Mouse (Mus musculus) hindbrain, embryonic 14.5 days (tissue): ENCODE measurements around the gene Kif3b. TPM values are rescaled to one million over a fixed set of nuclear protein-coding genes. Genes with fewer than 3 reads are reported as not detected.
"Not testable (repeated sequence)": the region's sequence is repeated elsewhere in the genome, so short reads cannot be mapped to it uniquely, and the experiment has no call there.

ENCODE experiments used
- ATAC-seq: fragments of 200-750 bp; cut with Nextera tagmentation; 2 replicates; pipeline ENCODE4 v1.8.0; 2017; ENCODE audit warnings: moderate number of reproducible peaks, mild to moderate bottlenecking, moderate TSS enrichment, moderate library complexity; ENCODE audit not compliant: low FRiP score
- DNase-seq: peaks from one replicate; pipeline ENCODE4 v3.0.0-alpha.2; 2015; ENCODE audit warnings: low spot score
- H3K27ac ChIP-seq: fragments of 300-500 bp; sonication (generic); 2 replicates; pipeline ENCODE4 v1.5.1; 2014; ENCODE audit warnings: mild to moderate bottlenecking, moderate library complexity
- H3K27me3 ChIP-seq: fragments of 300-500 bp; sonication (generic); 2 replicates; pipeline ENCODE4 v1.6.1; 2014; ENCODE audit warnings: mild to moderate bottlenecking, low read length, mixed read lengths; ENCODE audit not compliant: control insufficient read depth, insufficient read depth
- H3K36me3 ChIP-seq: fragments of 300-500 bp; sonication (generic); replicated peaks from 2 replicates; pipeline ENCODE4 v1.6.1; 2014; ENCODE audit not compliant: control insufficient read depth, insufficient read depth
- H3K4me1 ChIP-seq: fragments of 300-500 bp; sonication (generic); replicated peaks from 2 replicates; pipeline ENCODE4 v1.6.1; 2014; ENCODE audit warnings: antibody characterized with exemption, low read length, mixed read lengths; ENCODE audit not compliant: control insufficient read depth, insufficient read depth
- H3K4me2 ChIP-seq: fragments of 300-500 bp; sonication (generic); replicated peaks from 2 replicates; pipeline ENCODE4 v1.6.1; 2014; ENCODE audit warnings: mild to moderate bottlenecking, moderate library complexity
- H3K4me3 ChIP-seq: fragments of 300-500 bp; sonication (generic); replicated peaks from 2 replicates; pipeline ENCODE4 v1.5.1; 2014; ENCODE audit warnings: mild to moderate bottlenecking, low read length
- H3K9ac ChIP-seq: fragments of 300-500 bp; sonication (generic); 2 replicates; pipeline ENCODE4 v1.6.1; 2014
- H3K9me3 ChIP-seq: fragments of 300-500 bp; sonication (generic); 2 replicates; pipeline ENCODE4 v1.6.1; 2016; ENCODE audit warnings: low read length; ENCODE audit not compliant: control insufficient read depth
- WGBS: fragments of 180-500 bp; shearing (Covaris S2); extraction: QIAGEN DNeasy Blood & Tissue Kit; methylation state at CpG from one replicate; pipeline ENCODE4 v1.1.7; 2014; 5-methylcytosine and 5-hydroxymethylcytosine counted together
- polyA plus RNA-seq: library from polyadenylated mRNA; unstranded; fragments of >200 nt; fragmentation: Nextera tagmentation; extraction: Ambion mirVana; gene quantifications from 2 replicates; pipeline ENCODE4 v1.2.1, GENCODE M21; 2014

Kif3b gene
- polyA plus RNA-seq, 1 experiment from 2014 or later: 17.3 TPM

DNA sequence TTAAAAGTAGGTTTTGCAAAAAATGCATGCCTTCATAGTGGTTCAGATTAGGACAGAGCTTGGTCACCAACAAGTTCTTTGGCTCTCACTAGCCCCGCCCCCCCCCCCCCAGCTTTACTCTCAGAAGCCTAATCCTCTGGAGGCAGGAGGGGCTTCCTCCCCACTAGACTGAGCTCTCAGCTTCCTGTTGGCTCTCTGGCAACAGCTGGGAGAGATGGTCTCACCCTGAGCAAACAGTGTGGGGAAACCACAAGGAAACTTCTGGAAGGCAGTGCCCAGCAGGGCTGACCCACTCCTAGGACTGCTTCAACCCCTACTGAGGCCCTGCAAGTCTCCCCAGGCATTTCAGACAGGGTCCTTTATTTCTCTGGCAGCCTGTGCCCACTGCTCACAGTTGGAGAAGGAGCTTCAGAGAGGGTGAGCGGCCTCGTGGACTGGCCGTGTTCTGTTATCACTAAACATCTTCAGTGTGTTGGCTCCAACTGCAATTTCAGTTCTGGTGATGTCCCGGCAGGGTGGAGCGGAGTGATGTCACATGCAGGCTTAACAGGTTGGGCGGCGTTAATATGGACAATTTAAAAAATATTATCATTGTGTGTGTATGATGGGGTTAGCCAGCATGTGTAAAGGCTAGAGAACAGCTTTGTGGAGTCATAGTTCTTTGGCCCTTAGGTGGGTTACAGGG lies 20.8 kb upstream of the Kif3b start:
- H3K36me3 ChIP-seq: peaks cover 17% of the 10 kb centered on the region
- not testable (repeated sequence) for ATAC-seq, DNase-seq, H3K9ac ChIP-seq, H3K4me3 ChIP-seq, H3K27ac ChIP-seq, H3K4me2 ChIP-seq, H3K27me3 ChIP-seq, H3K9me3 ChIP-seq, H3K4me1 ChIP-seq
- WGBS: 75% methylated on average over 8 of the region's 8 CpGs

GRCm38 (mm10) chr2:153274200-153274918 lies 16.9 kb upstream of the Kif3b start:
- H3K4me1 ChIP-seq, H3K27me3 ChIP-seq, H3K9me3 ChIP-seq, ATAC-seq, H3K4me2 ChIP-seq, H3K36me3 ChIP-seq, H3K9ac ChIP-seq, DNase-seq, H3K4me3 ChIP-seq, H3K27ac ChIP-seq: not testable (repeated sequence)
- 80% methylated on average over 6 of the region's 6 CpGs for WGBS

- H3K4me1 ChIP-seq: no peaks in the 10 kb centered on the region
- DNase-seq (no peak), ATAC-seq (no peak)
- H3K27ac ChIP-seq: no peak overlapping the region
- no peak overlapping the region for H3K4me3 ChIP-seq
- H3K9ac ChIP-seq: no peak overlapping the region
- no peaks in the 10 kb centered on the region for H3K36me3 ChIP-seq
- no peaks in the 10 kb centered on the region for H3K9me3 ChIP-seq
- H3K27me3 ChIP-seq: no peaks in the 10 kb centered on the region
- WGBS: 78% methylated on average over 6 of the region's 6 CpGs
- no peak overlapping the region for H3K4me2 ChIP-seq
Measured at GRCm38 (mm10) chr2:153274919-153275247, 16.3 kb upstream of the Kif3b start.

DNA sequence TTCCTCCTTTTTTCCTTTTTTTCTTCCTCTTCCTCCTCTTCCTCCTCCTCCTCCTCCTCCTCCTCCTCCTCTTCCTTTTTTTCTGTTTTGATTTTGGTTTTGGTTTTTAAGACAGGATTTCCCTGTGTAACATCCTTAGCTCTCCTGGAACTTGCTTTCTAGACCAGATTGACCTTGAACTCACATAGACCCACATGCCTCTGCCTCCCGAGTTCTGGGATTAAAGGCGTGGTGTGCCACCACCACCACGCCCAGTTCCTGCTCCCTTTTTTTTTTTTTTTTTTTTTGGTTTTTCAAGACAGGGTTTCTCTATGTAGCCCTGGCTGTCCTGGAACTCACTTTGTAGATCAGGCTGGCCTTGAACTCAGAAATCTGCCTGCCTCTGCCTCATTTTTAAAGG lies 15.6 kb upstream of the Kif3b start:
- not testable (repeated sequence) for ATAC-seq, H3K9ac ChIP-seq, H3K27me3 ChIP-seq, H3K4me2 ChIP-seq, H3K27ac ChIP-seq, H3K9me3 ChIP-seq, H3K4me1 ChIP-seq, H3K36me3 ChIP-seq, DNase-seq, H3K4me3 ChIP-seq
- WGBS: 90% methylated on average over 3 of the region's 3 CpGs

- DNase-seq (no peak), ATAC-seq (no peak)
- WGBS: 91% methylated on average over 8 of the region's 8 CpGs
- Histone ChIP-seq H3K4me2 (no peak overlapping the region), H3K4me1 (no peaks in the 10 kb centered on the region), H3K4me3 (no peak overlapping the region), H3K27me3 (no peaks in the 10 kb centered on the region), H3K9ac (no peak overlapping the region), H3K36me3 (no peaks in the 10 kb centered on the region), H3K27ac (no peak overlapping the region), H3K9me3 (no peaks in the 10 kb centered on the region)
Measured at GRCm38 (mm10) chr2:153276440-153276839, 14.8 kb upstream of the Kif3b start.

- not testable (repeated sequence) for H3K9me3 ChIP-seq, H3K27me3 ChIP-seq, H3K9ac ChIP-seq, H3K4me1 ChIP-seq, H3K36me3 ChIP-seq, H3K4me3 ChIP-seq, H3K4me2 ChIP-seq, ATAC-seq, H3K27ac ChIP-seq, DNase-seq
- WGBS: 95% methylated on average over 5 of the region's 5 CpGs
Measured at GRCm38 (mm10) chr2:153276846-153277245, 14.4 kb upstream of the Kif3b start.

DNA sequence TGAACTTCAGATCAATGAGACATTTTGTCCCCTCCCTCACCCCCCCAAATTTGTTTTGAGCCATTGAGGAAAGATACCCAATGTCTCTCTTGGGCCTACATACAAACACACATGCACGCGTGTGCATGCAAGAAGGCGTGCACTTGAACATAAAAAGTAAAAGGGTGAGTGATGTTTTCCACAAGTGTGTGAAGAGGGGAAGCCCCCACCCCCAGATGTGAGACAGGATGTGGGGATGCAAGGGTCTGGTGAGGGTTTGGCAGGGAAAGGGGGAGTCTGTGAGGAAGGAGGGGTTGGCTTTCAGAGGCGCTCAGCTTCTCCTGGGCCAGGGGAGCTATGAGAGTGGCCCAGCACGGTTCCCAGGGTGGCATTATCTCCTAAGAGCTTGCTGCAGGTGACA lies 12.9 kb upstream of the Kif3b start:
- H3K4me2 ChIP-seq: no peak overlapping the region
- H3K9ac ChIP-seq: no peak overlapping the region
- DNase-seq (no peak), ATAC-seq (no peak)
- no peaks in the 10 kb centered on the region for H3K9me3 ChIP-seq
- H3K4me3 ChIP-seq: no peak overlapping the region
- no peaks in the 10 kb centered on the region for H3K36me3 ChIP-seq
- no peaks in the 10 kb centered on the region for H3K4me1 ChIP-seq
- H3K27me3 ChIP-seq: no peaks in the 10 kb centered on the region
- WGBS: 89% methylated on average over 5 of the region's 5 CpGs
- no peak overlapping the region for H3K27ac ChIP-seq

DNA sequence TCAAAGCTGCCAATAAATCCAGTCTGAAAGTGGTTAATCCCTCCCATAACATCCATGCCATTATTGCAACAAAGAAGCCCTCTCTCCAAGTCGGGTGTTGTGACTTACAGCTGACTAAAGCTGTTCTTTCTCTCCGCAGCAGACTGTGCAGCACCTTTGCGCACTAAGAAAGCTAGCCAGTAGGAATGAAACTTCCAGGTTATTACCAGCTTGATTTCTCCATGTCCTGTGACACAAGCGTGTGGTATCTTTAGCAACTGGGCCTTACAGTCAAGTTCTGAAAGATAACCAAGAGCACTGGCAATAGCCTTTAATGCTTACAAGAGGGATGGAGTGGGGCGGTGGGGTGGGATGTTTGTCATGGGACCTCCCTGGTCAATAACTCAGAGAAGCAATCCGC lies 7.3 kb upstream of the Kif3b start:
- no peak overlapping the region for H3K4me3 ChIP-seq
- no peaks in the 10 kb centered on the region for H3K27me3 ChIP-seq
- no peak overlapping the region for H3K9ac ChIP-seq
- no peak overlapping the region for H3K4me2 ChIP-seq
- H3K9me3 ChIP-seq: no peaks in the 10 kb centered on the region
- DNase-seq: no peak
- no peak overlapping the region for H3K27ac ChIP-seq
- H3K4me1 ChIP-seq: peaks cover 4% of the 10 kb centered on the region; the same call in 1 of the 2 replicates
- ATAC-seq: no peak
- H3K36me3 ChIP-seq: no peaks in the 10 kb centered on the region
- WGBS: 90% methylated on average over 6 of the region's 6 CpGs

- Histone ChIP-seq H3K4me3 (no peak overlapping the region), H3K9ac (no peak overlapping the region), H3K27me3 (no peaks in the 10 kb centered on the region), H3K27ac (no peak overlapping the region), H3K4me2 (no peak overlapping the region), H3K4me1 (peaks cover 4% of the 10 kb centered on the region; the same call in 1 of the 2 replicates), H3K36me3 (no peaks in the 10 kb centered on the region), H3K9me3 (no peaks in the 10 kb centered on the region)
- WGBS: 90% methylated on average over 4 of the region's 4 CpGs
- ATAC-seq (no peak), DNase-seq (no peak)
Measured at GRCm38 (mm10) chr2:153286524-153286923, 4.7 kb upstream of the Kif3b start.
